Mouse (Mus musculus) liver, embryonic 13.5 days (tissue): ENCODE results near the gene Ak7. TPM values are rescaled to one million over a fixed set of nuclear protein-coding genes. Genes with fewer than 3 reads are reported as not detected.

Experiments used
- polyA plus RNA-seq: library from polyadenylated mRNA; unstranded; fragments of >200 nt; fragmentation: Nextera tagmentation; extraction: Ambion mirVana; gene quantifications from 2 replicates; pipeline ENCODE4 v1.2.1, GENCODE M21; 2015

The Ak7 gene
- polyA plus RNA-seq, 1 experiment from 2014 or later: 0.03 TPM

Other genes starting within 250 kb of the Ak7 start
- gene Bdkrb2, start 142.8 kb upstream of the Ak7 start, polyA plus RNA-seq: not detected in 2 replicates
- 0.08 and 0.16 TPM in 2 replicates for gene Bdkrb1, start 102.9 kb upstream of the Ak7 start, polyA plus RNA-seq
- gene Gskip, start 21.1 kb upstream of the Ak7 start, polyA plus RNA-seq: 13.2 and 14.4 TPM in 2 replicates
- 7.5 and 8.2 TPM in 2 replicates for gene Atg2b, start 20.8 kb upstream of the Ak7 start, polyA plus RNA-seq
- 120 and 165 TPM in 2 replicates for gene Papola, start 78.7 kb downstream of the Ak7 start, polyA plus RNA-seq